Mouse (Mus musculus) limb, embryonic 14.5 days (tissue): ENCODE results near the gene Mlf2. TPM values are rescaled to one million over a fixed set of nuclear protein-coding genes. Genes with fewer than 3 reads are reported as not detected.
"Not testable (repeated sequence)": the region's sequence is repeated elsewhere in the genome, so short reads cannot be mapped to it uniquely, and the experiment has no call there.

Experiments
- ATAC-seq: fragments of 200-750 bp; cut with Nextera tagmentation; 2 replicates; pipeline ENCODE4 v1.8.0; 2017; ENCODE audit warnings: low read depth, moderate number of reproducible peaks, moderate TSS enrichment; ENCODE audit not compliant: low FRiP score
- DNase-seq: peaks from one replicate; pipeline ENCODE4 v3.0.0-alpha.2; 2015; ENCODE audit warnings: low spot score
- H3K27ac ChIP-seq: fragments of 300-500 bp; sonication (generic); replicated peaks from 2 replicates; pipeline ENCODE4 v1.5.1; 2014; ENCODE audit warnings: low read depth, mild to moderate bottlenecking, low read length, moderate library complexity, mixed read lengths
- H3K27me3 ChIP-seq: fragments of 300-500 bp; sonication (generic); 2 replicates; pipeline ENCODE4 v1.6.1; 2014; ENCODE audit warnings: low read length, mixed read lengths; ENCODE audit not compliant: control insufficient read depth, insufficient read depth
- H3K36me3 ChIP-seq: fragments of 300-500 bp; sonication (generic); 2 replicates; pipeline ENCODE4 v1.6.1; 2014; ENCODE audit warnings: mild to moderate bottlenecking, low read length, moderate library complexity, mixed read lengths; ENCODE audit not compliant: control insufficient read depth, insufficient read depth
- H3K4me1 ChIP-seq: fragments of 300-500 bp; sonication (generic); 2 replicates; pipeline ENCODE4 v1.6.1; 2014; ENCODE audit warnings: antibody characterized with exemption, low read length, mixed read lengths; ENCODE audit not compliant: control insufficient read depth, insufficient read depth
- H3K4me2 ChIP-seq: fragments of 300-500 bp; sonication (generic); replicated peaks from 2 replicates; pipeline ENCODE4 v1.6.1; 2014; ENCODE audit warnings: low read depth, mild to moderate bottlenecking, low read length, moderate library complexity; ENCODE audit not compliant: severe bottlenecking
- H3K4me3 ChIP-seq: fragments of 300-500 bp; sonication (generic); replicated peaks from 2 replicates; pipeline ENCODE4 v1.5.1; 2014; ENCODE audit warnings: low read length
- H3K9ac ChIP-seq: fragments of 300-500 bp; sonication (generic); 2 replicates; pipeline ENCODE4 v1.6.1; 2014; ENCODE audit warnings: mild to moderate bottlenecking, low read depth, low read length, moderate library complexity; ENCODE audit not compliant: severe bottlenecking
- H3K9me3 ChIP-seq: fragments of 300-500 bp; sonication (generic); 2 replicates; pipeline ENCODE4 v1.6.1; 2016; ENCODE audit warnings: low read length; ENCODE audit not compliant: control insufficient read depth
- POLR2A ChIP-seq: fragments of 200-500 bp; IDR thresholded peaks from 2 replicates; pipeline ENCODE4 v1.8.0; 2012; ENCODE audit warnings: inconsistent platforms, mild to moderate bottlenecking, moderate library complexity, borderline replicate concordance; ENCODE audit not compliant: insufficient read depth, insufficient read length; ENCODE audit errors: extremely low read depth
- WGBS: fragments of 180-500 bp; shearing (Covaris S2); extraction: QIAGEN DNeasy Blood & Tissue Kit; methylation state at CpG from one replicate; pipeline ENCODE4 v1.1.7; 2014; 5-methylcytosine and 5-hydroxymethylcytosine counted together
- polyA plus RNA-seq, 2 experiments: library from polyadenylated mRNA; depleted of rRNA in 1 of 2; stranded (reverse) in 1 of 2; unstranded in 1 of 2; fragments of >200 nt; fragmentation: Nextera tagmentation in 1 of 2; extraction: Ambion mirVana in 1 of 2; gene quantifications; 2 replicates each; pipeline versions ENCODE4 v1.2.1 to v1.2.3; 2012 to 2014

The Mlf2 gene
- polyA plus RNA-seq, 2 experiments, result 355 to 407 TPM

DNA sequence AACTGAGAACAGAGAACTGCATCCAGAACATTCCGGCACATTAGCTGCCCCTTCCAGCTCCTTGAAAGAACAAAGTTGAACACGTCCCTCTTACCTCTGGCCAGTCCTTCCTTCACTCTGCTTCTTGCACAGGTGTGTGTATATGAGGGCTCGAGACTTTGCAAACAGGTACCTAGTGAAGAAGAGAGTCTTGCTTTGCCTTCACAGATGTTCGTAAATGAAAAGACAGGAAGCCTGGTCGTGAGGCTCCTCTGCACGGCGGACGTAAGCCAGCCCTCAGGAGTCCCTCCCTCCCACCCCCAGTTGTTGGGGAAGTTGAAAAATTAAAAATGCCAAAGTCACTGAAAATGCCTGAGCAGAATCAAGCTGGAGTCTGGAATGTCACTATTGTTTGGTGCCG, 43.2 kb upstream of the Mlf2 start, which contains the start of gene Cd4:
Cd4 (minus strand) TSS at position 236 of the 400 bp plus-strand sequence.
- no peaks in the 10 kb centered on the region for H3K27me3 ChIP-seq
- 75% methylated on average over 9 of the region's 9 CpGs for WGBS
- H3K9me3 ChIP-seq, result no peaks in the 10 kb centered on the region
- TF ChIP-seq POLR2A, result no peak
- H3K4me2 ChIP-seq, result no peak within 1 kb of the TSS
- ATAC-seq (no peak), DNase-seq (no peak)
- H3K27ac ChIP-seq, result no peak within 1 kb of the TSS
- H3K9ac ChIP-seq, result no peak within 1 kb of the TSS
- H3K36me3 ChIP-seq, result no peaks in the 10 kb centered on the region
- H3K4me1 ChIP-seq, result no peaks in the 10 kb centered on the region
- H3K4me3 ChIP-seq, result no peak within 1 kb of the TSS

DNA sequence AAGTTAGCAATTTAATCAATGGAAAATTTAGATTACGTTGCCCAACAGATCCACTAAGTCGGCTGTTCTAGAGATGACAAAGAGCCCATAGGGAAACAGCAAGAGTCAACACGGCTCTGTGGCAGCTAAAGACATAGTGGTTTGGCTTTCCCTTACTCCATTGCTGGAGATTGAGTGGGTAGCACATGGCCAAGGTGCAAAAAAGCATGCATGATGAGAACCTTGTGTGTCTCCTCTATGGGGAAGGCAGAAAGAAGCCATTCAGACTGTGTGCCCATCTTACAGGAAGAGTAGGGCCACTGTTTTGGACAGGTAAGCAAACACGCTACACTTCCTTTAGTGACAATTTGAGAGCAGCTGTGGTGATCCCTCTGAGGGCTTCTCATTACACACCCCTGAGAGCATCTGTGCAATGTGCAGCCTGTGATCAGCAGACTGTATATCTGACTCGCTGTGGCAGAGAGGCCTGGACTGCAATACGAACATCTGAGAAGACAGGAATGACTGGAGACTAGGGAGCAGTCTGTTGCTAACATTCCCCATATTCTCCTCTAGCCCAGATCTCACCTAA, 42.5 kb upstream of the Mlf2 start:
- Histone ChIP-seq H3K9ac (no peak overlapping the region), H3K36me3 (no peaks in the 10 kb centered on the region), H3K27me3 (no peaks in the 10 kb centered on the region), H3K27ac (no peak overlapping the region), H3K4me3 (no peak overlapping the region), H3K4me2 (no peak overlapping the region), H3K9me3 (no peaks in the 10 kb centered on the region), H3K4me1 (no peaks in the 10 kb centered on the region)
- no peak for ATAC-seq
- WGBS, result 89% methylated on average over 6 of the region's 6 CpGs
- DNase-seq, result no peak
- no peak for TF ChIP-seq POLR2A

DNA sequence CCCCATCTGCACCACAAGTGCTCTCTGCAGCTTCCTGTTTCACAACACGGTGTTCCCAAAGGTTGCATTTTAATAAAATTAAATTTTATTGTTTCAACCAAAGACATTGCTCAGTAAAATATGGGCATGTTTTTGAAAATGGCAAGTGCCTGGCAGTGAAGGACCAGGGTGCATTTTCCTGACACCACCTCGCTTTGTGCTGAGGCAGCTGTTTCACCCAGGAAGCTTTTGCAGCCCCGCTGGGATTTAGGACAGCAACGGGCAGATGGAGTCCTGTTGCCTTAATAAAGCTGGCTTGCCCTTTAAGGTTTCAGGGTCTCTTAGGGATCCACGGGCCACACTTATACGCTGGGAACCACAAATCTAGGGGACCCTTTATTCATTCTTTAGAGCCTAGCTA, 40.2 kb upstream of the Mlf2 start:
- no peaks in the 10 kb centered on the region for H3K27me3 ChIP-seq
- no peaks in the 10 kb centered on the region for H3K9me3 ChIP-seq
- no peaks in the 10 kb centered on the region for H3K4me1 ChIP-seq
- no peak for TF ChIP-seq POLR2A
- H3K36me3 ChIP-seq, result no peaks in the 10 kb centered on the region
- H3K9ac ChIP-seq, result no peak overlapping the region
- H3K27ac ChIP-seq, result no peak overlapping the region
- no peak overlapping the region for H3K4me3 ChIP-seq
- WGBS, result 47% methylated on average over 6 of the region's 6 CpGs
- no peak for DNase-seq
- no peak for ATAC-seq
- H3K4me2 ChIP-seq, result no peak overlapping the region

GRCm38 (mm10) chr6:124894113-124894512, 37.1 kb upstream of the Mlf2 start:
- ATAC-seq, H3K27me3 ChIP-seq, H3K4me3 ChIP-seq, H3K4me2 ChIP-seq, H3K9me3 ChIP-seq, H3K4me1 ChIP-seq, DNase-seq, H3K9ac ChIP-seq, H3K36me3 ChIP-seq, H3K27ac ChIP-seq: not testable (repeated sequence)
- WGBS, result 93% methylated on average over 2 of the region's 2 CpGs

- Histone ChIP-seq H3K9me3 (no peaks in the 10 kb centered on the region), H3K27ac (no peak overlapping the region), H3K36me3 (no peaks in the 10 kb centered on the region), H3K4me3 (no peak overlapping the region), H3K27me3 (no peaks in the 10 kb centered on the region), H3K9ac (no peak overlapping the region), H3K4me1 (no peaks in the 10 kb centered on the region), H3K4me2 (no peak overlapping the region)
- no peak for ATAC-seq
- WGBS, result 44% methylated on average over 3 of the region's 3 CpGs
- TF ChIP-seq POLR2A, result no peak
- DNase-seq, result no peak
Measured at GRCm38 (mm10) chr6:124898359-124898758, 32.8 kb upstream of the Mlf2 start.
